Mouse (Mus musculus) MEL (cell line): ENCODE measurements around the gene Bet1l. TPM values are rescaled to one million over a fixed set of nuclear protein-coding genes. Genes with fewer than 3 reads are reported as not detected.

Source experiments
- DNase-seq: peaks from one replicate; pipeline ENCODE4 v3.0.0; 2011; ENCODE audit warnings: low read depth, low spot score
- H3K27ac ChIP-seq: 2 replicates; pipeline ENCODE4 v1.5.1; 2012; ENCODE audit warnings: low read depth, mild to moderate bottlenecking, control low read depth, low read length, moderate library complexity; ENCODE audit not compliant: control insufficient read depth
- H3K27me3 ChIP-seq, 2 experiments: fragments of 150-350 bp in 1 of 2; sonication (generic) in 1 of 2; 2 replicates each; pipeline ENCODE4 v1.6.1; 2012; ENCODE audit warnings: low read length in 2 of 2, mild to moderate bottlenecking in 2 of 2, improper control_type of control experiment in 1 of 2, moderate library complexity in 1 of 2; ENCODE audit not compliant: insufficient read depth in 2 of 2, control insufficient read depth in 1 of 2
- H3K36me3 ChIP-seq, 2 experiments: 2 replicates each; pipeline ENCODE4 v1.6.1; 2012 to 2014; ENCODE audit warnings: low read length in 2 of 2, improper control_type of control experiment in 1 of 2, inconsistent platforms in 1 of 2, mild to moderate bottlenecking in 1 of 2; ENCODE audit not compliant: insufficient read depth in 2 of 2, control insufficient read depth in 1 of 2
- H3K4me1 ChIP-seq, 2 experiments: fragments of 150-350 bp in 1 of 2; sonication (generic) in 1 of 2; 2 replicates each; pipeline ENCODE4 v1.6.1; 2012; ENCODE audit warnings: low read length in 2 of 2, improper control_type of control experiment in 1 of 2, mild to moderate bottlenecking in 1 of 2; ENCODE audit not compliant: insufficient read depth in 2 of 2, control insufficient read depth in 1 of 2
- H3K4me3 ChIP-seq, 2 experiments: fragments of 150-350 bp in 1 of 2; sonication (generic) in 1 of 2; 2 replicates each; pipeline ENCODE4 v1.5.1; 2012; ENCODE audit warnings: low read depth in 2 of 2, low read length in 2 of 2, mild to moderate bottlenecking in 2 of 2, moderate library complexity in 2 of 2, control low read depth in 1 of 2, improper control_type of control experiment in 1 of 2; ENCODE audit not compliant: control insufficient read depth in 1 of 2, insufficient read depth in 1 of 2
- H3K79me2 ChIP-seq: 2 replicates; pipeline ENCODE4 v1.6.1; 2012; ENCODE audit warnings: mild to moderate bottlenecking, low read length, moderate library complexity; ENCODE audit not compliant: control insufficient read depth, poor library complexity, insufficient read depth
- H3K9ac ChIP-seq: 2 replicates; pipeline ENCODE4 v1.6.1; 2012; ENCODE audit warnings: low read depth, mild to moderate bottlenecking, control low read depth, low read length, moderate library complexity; ENCODE audit not compliant: control insufficient read depth, poor library complexity, severe bottlenecking
- H3K9me3 ChIP-seq: fragments of 150-350 bp; sonication (generic); replicated peaks from 2 replicates; pipeline ENCODE4 v1.6.1; 2012; ENCODE audit warnings: mild to moderate bottlenecking, low read length, improper control_type of control experiment, moderate library complexity; ENCODE audit not compliant: insufficient read depth
- BHLHE40 ChIP-seq: IDR thresholded peaks from 2 replicates; pipeline ENCODE4 v1.6.1; 2012; ENCODE audit warnings: low read depth, mild to moderate bottlenecking, inconsistent platforms, low read length, improper control_type of control experiment, borderline replicate concordance
- CHD1 ChIP-seq: IDR thresholded peaks from 2 replicates; pipeline ENCODE4 v1.6.1; 2012; ENCODE audit warnings: low read depth, mild to moderate bottlenecking, inconsistent platforms, low read length, improper control_type of control experiment
- CHD2 ChIP-seq: IDR thresholded peaks from 2 replicates; pipeline ENCODE4 v1.6.1; 2011; ENCODE audit warnings: low read length, improper control_type of control experiment
- CTCF ChIP-seq, 3 experiments: IDR thresholded peaks in 2 of 3; conservative IDR thresholded peaks in 1 of 3; 2 replicates each; pipeline ENCODE4 v1.5.1; 2011 to 2012; ENCODE audit warnings: low read length in 3 of 3, low read depth in 2 of 3, mild to moderate bottlenecking in 2 of 3, improper control_type of control experiment in 1 of 3, inconsistent platforms in 1 of 3, mixed read lengths in 1 of 3, moderate library complexity in 1 of 3; ENCODE audit not compliant: control insufficient read depth in 1 of 3, insufficient read depth in 1 of 3, poor library complexity in 1 of 3, severe bottlenecking in 1 of 3
- ELF1 ChIP-seq: IDR thresholded peaks from 2 replicates; pipeline ENCODE4 v1.6.1; 2014; ENCODE audit warnings: low read depth, mild to moderate bottlenecking, inconsistent platforms, low read length, improper control_type of control experiment, moderate library complexity
- EP300 ChIP-seq, 2 experiments: IDR thresholded peaks; 2 replicates each; pipeline ENCODE4 v1.6.1; 2011; ENCODE audit warnings: improper control_type of control experiment in 2 of 2, low read length in 2 of 2, low read depth in 1 of 2, mild to moderate bottlenecking in 1 of 2
- GABPA ChIP-seq: IDR thresholded peaks from 2 replicates; pipeline ENCODE4 v1.6.1; 2012; ENCODE audit warnings: low read depth, mild to moderate bottlenecking, inconsistent platforms, low read length, improper control_type of control experiment, moderate library complexity
- HCFC1 ChIP-seq: IDR thresholded peaks from 2 replicates; pipeline ENCODE4 v1.6.1; 2012; ENCODE audit warnings: low read depth, mild to moderate bottlenecking, inconsistent platforms, low read length, improper control_type of control experiment, moderate library complexity
- JUND ChIP-seq: IDR thresholded peaks from 2 replicates; pipeline ENCODE4 v1.6.1; 2011; ENCODE audit warnings: low read depth, mild to moderate bottlenecking, improper control_type of control experiment, low read length
- MYB ChIP-seq: IDR thresholded peaks from 2 replicates; pipeline ENCODE4 v1.6.1; 2011; ENCODE audit warnings: mild to moderate bottlenecking, low read depth, low read length, improper control_type of control experiment
- NELFE ChIP-seq: IDR thresholded peaks from 2 replicates; pipeline ENCODE4 v1.6.1; 2011; ENCODE audit warnings: low read depth, low read length, improper control_type of control experiment
- POLR2A ChIP-seq, 2 experiments: IDR thresholded peaks; 2 replicates each; pipeline ENCODE4 v1.6.1; 2011 to 2012; ENCODE audit warnings: low read length in 2 of 2, mild to moderate bottlenecking in 2 of 2, control low read depth in 1 of 2, improper control_type of control experiment in 1 of 2, low read depth in 1 of 2, moderate library complexity in 1 of 2; ENCODE audit not compliant: control insufficient read depth in 1 of 2, insufficient read depth in 1 of 2, poor library complexity in 1 of 2
- POLR2AphosphoS2 ChIP-seq: IDR thresholded peaks from 2 replicates; pipeline ENCODE4 v1.6.1; 2011; ENCODE audit warnings: low read length, improper control_type of control experiment
- POLR2AphosphoS5 ChIP-seq: IDR thresholded peaks from 2 replicates; pipeline ENCODE4 v1.6.1; 2012; ENCODE audit warnings: low read depth, borderline replicate concordance, mild to moderate bottlenecking, inconsistent platforms, low read length, moderate library complexity, mixed read lengths
- RAD21 ChIP-seq: IDR thresholded peaks from 2 replicates; pipeline ENCODE4 v1.6.1; 2011; ENCODE audit warnings: mild to moderate bottlenecking, low read depth, low read length, improper control_type of control experiment
- SIN3A ChIP-seq: IDR thresholded peaks from 2 replicates; pipeline ENCODE4 v1.6.1; 2012; ENCODE audit warnings: low read length, improper control_type of control experiment, inconsistent platforms
- TCF12 ChIP-seq: IDR thresholded peaks from 2 replicates; pipeline ENCODE4 v1.6.1; 2014; ENCODE audit warnings: low read depth, mild to moderate bottlenecking, inconsistent platforms, low read length, improper control_type of control experiment, moderate library complexity
- USF1 ChIP-seq: IDR thresholded peaks from 2 replicates; pipeline ENCODE4 v1.6.1; 2014; ENCODE audit warnings: low read depth, mild to moderate bottlenecking, inconsistent platforms, low read length, improper control_type of control experiment, moderate library complexity
- USF2 ChIP-seq, 2 experiments: IDR thresholded peaks; 2 replicates each; pipeline ENCODE4 v1.6.1; 2011 to 2012; ENCODE audit warnings: improper control_type of control experiment in 2 of 2, low read length in 2 of 2, borderline replicate concordance in 1 of 2, inconsistent platforms in 1 of 2, low read depth in 1 of 2, mild to moderate bottlenecking in 1 of 2; ENCODE audit not compliant: insufficient read depth in 1 of 2
- ZC3H11A ChIP-seq: IDR thresholded peaks from 2 replicates; pipeline ENCODE4 v1.6.1; 2012; ENCODE audit warnings: low read depth, mild to moderate bottlenecking, inconsistent platforms, low read length, improper control_type of control experiment
- ZKSCAN1 ChIP-seq: IDR thresholded peaks from 2 replicates; pipeline ENCODE4 v1.6.1; 2012; ENCODE audit warnings: low read depth, mild to moderate bottlenecking, inconsistent platforms, low read length, improper control_type of control experiment, moderate library complexity
- ZMIZ1 ChIP-seq: IDR thresholded peaks from 2 replicates; pipeline ENCODE4 v1.6.1; 2012; ENCODE audit warnings: low read depth, mild to moderate bottlenecking, inconsistent platforms, low read length, improper control_type of control experiment, moderate library complexity
- ZNF384 ChIP-seq: IDR thresholded peaks from 2 replicates; pipeline ENCODE4 v1.6.1; 2012; ENCODE audit warnings: low read depth, mild to moderate bottlenecking, inconsistent platforms, low read length, improper control_type of control experiment
- polyA plus RNA-seq, 2 experiments: library from polyadenylated mRNA; stranded (reverse) in 1 of 2; unstranded in 1 of 2; fragments of >175 nt in 1 of 2; fragments of >200 nt in 1 of 2; gene quantifications; 2 replicates each; pipeline versions ENCODE4 v1.2.1 to v1.2.4; 2012; ENCODE audit warnings: low replicate concordance in 2 of 2, low read depth in 1 of 2; ENCODE audit not compliant: insufficient read length in 2 of 2, insufficient read depth in 1 of 2, missing spikeins in 1 of 2
- total RNA-seq: library from RNA; depleted of rRNA; stranded (reverse); fragments of 300-350 nt; gene quantifications from 2 replicates; pipeline ENCODE4 v1.2.3, GENCODE M21; 2012

The Bet1l gene
- total and polyA plus RNA-seq, 3 experiments = 16.0 to 26.2 TPM; not detected in 1

- no peaks in the 10 kb centered on the region for H3K9me3 ChIP-seq
- no peaks in the 10 kb centered on the region for H3K27me3 ChIP-seq
- peaks cover 3 to 17% of the 10 kb centered on the region in 2 experiments; a peak in 3 of 4 replicates for H3K4me1 ChIP-seq
- H3K4me3 ChIP-seq = no peak overlapping the region
- peaks cover 30% of the 10 kb centered on the region for H3K79me2 ChIP-seq
- no peak overlapping the region for H3K9ac ChIP-seq
- peaks cover 3 to 8% of the 10 kb centered on the region in 2 experiments for H3K36me3 ChIP-seq
- no peak for DNase-seq
- H3K27ac ChIP-seq = no peak overlapping the region
- TF ChIP-seq ZNF384 (no peak), EP300 (IDR thresholded peaks at IDR 0.05; ENCODE audit: low read depth in 1 of 2, low read length in 2 of 2) (no peak)
These were observed 2.6 kb upstream of the Bet1l start for GRCm38 (mm10) chr7:140859997-140860396.

GRCm38 (mm10) chr7:140858746-140859145, 1.4 kb upstream of the Bet1l start:
- peak overlapping the region in 1 of 2 experiments; percentile 84; a peak in 1 of 4 replicates for H3K4me3 ChIP-seq
- peaks cover 3 to 19% of the 10 kb centered on the region in 2 experiments; a peak in 3 of 4 replicates for H3K4me1 ChIP-seq
- no peaks in the 10 kb centered on the region for H3K27me3 ChIP-seq
- TF ChIP-seq RAD21 (no peak), SIN3A (no peak), TCF12 (no peak), ZC3H11A (no peak), MYB (no peak), USF1 (no peak), ELF1 (no peak), POLR2AphosphoS2 (no peak), GABPA (no peak), CTCF (IDR thresholded peaks at IDR 0.05 in 2 of 3, conservative IDR thresholded peaks at IDR 0.05 in 1 of 3; ENCODE audit: control insufficient read depth in 1 of 3, insufficient read depth in 1 of 3, low read depth in 2 of 3, low read length in 3 of 3, poor library complexity in 1 of 3, severe bottlenecking in 1 of 3) (no peak), CHD1 (no peak), CHD2 (no peak)
- DNase-seq = no peak
- H3K9ac ChIP-seq = 0 out of 2 replicates have a peak overlapping the region, but pooled peaks have one; percentile 80
- H3K79me2 ChIP-seq = peaks cover 37% of the 10 kb centered on the region
- no peaks in the 10 kb centered on the region for H3K9me3 ChIP-seq
- H3K27ac ChIP-seq = no peak overlapping the region
- peaks cover 3 to 8% of the 10 kb centered on the region in 2 experiments for H3K36me3 ChIP-seq

GRCm38 (mm10) chr7:140856785-140857549, 410 bp downstream of the Bet1l start, which contains the start of gene Ric8a:
Ric8a (plus strand) TSS chr7:140856957.
- DNase-seq = peak; percentile 90
- Histone ChIP-seq H3K36me3 (peaks cover 2 to 8% of the 10 kb centered on the region in 2 experiments), H3K9ac (peak within 1 kb of the TSS; percentile 80), H3K27me3 (no peaks in the 10 kb centered on the region), H3K4me1 (peaks cover 3 to 19% of the 10 kb centered on the region in 2 experiments; a peak in 3 of 4 replicates), H3K27ac (peak within 1 kb of the TSS; percentile 89), H3K4me3 (peak within 1 kb of the TSS; percentile 84 to 91), H3K9me3 (no peaks in the 10 kb centered on the region), H3K79me2 (peaks cover 37% of the 10 kb centered on the region)
- TF ChIP-seq USF2 (IDR thresholded peaks at IDR 0.05; ENCODE audit: borderline replicate concordance in 1 of 2, insufficient read depth in 1 of 2, low read depth in 1 of 2, low read length in 2 of 2) (no peak), GABPA (no peak), ZKSCAN1 (no peak), SIN3A (peak; percentile 93), EP300 (IDR thresholded peaks at IDR 0.05; ENCODE audit: low read depth in 1 of 2, low read length in 2 of 2) (peak in 1 of 2 experiments; percentile 15; a peak in 1 of 4 replicates), RAD21 (no peak), POLR2A (IDR thresholded peaks at IDR 0.05; ENCODE audit: control insufficient read depth in 1 of 2, insufficient read depth in 1 of 2, low read depth in 1 of 2, low read length in 2 of 2, poor library complexity in 1 of 2) (peak in 1 of 2 experiments; percentile 79), NELFE (peak; percentile 72), HCFC1 (peak; percentile 77), TCF12 (peak; percentile 52; the same call in 1 of the 2 replicates), ZMIZ1 (no peak), MYB (no peak), CTCF (IDR thresholded peaks at IDR 0.05 in 2 of 3, conservative IDR thresholded peaks at IDR 0.05 in 1 of 3; ENCODE audit: control insufficient read depth in 1 of 3, insufficient read depth in 1 of 3, low read depth in 2 of 3, low read length in 3 of 3, poor library complexity in 1 of 3, severe bottlenecking in 1 of 3) (no peak), BHLHE40 (no peak), JUND (no peak), POLR2AphosphoS5 (no peak)
